Mouse (Mus musculus): ENCODE results near the gene Lrmda.

- TF ChIP-seq POLR2A (IDR thresholded peaks at IDR 0.05; ENCODE audit: borderline replicate concordance, extremely low read depth, insufficient read depth, insufficient read length, poor library complexity, severe bottlenecking): no peak
- TF ChIP-seq CTCF (IDR thresholded peaks at IDR 0.05; ENCODE audit: borderline replicate concordance, extremely low read depth, insufficient read depth, insufficient read length): no peak
Measured at GRCm38 (mm10) chr14:21982096-21982591, 37.4 kb upstream of the Lrmda start.
